Mouse (Mus musculus) heart, postnatal 4 days (tissue): ENCODE measurements around the gene Pigs. TPM values are rescaled to one million over a fixed set of nuclear protein-coding genes. Genes with fewer than 3 reads are reported as not detected.
A peak's percentile ranks its signal among the peaks of the same experiment; 100 is the strongest.

ENCODE experiments used
- DNase-seq: peaks from one replicate; pipeline ENCODE4 v3.0.0; 2021
- total RNA-seq, 2 experiments: library from RNA; stranded (reverse); gene quantifications; 2 replicates each; pipeline ENCODE4 v1.2.3; 2021

Gene Pigs
- total RNA-seq, 2 experiments from 2014 or later = 27.0 to 27.2 TPM

- no peak for DNase-seq
These were observed 35.9 kb downstream of the Pigs start for GRCm38 (mm10) chr11:78364103-78364502.

- DNase-seq = no peak
These were observed 39.4 kb downstream of the Pigs start for GRCm38 (mm10) chr11:78367456-78368225.

- DNase-seq = no peak
These were observed 42.2 kb downstream of the Pigs start for GRCm38 (mm10) chr11:78370389-78370788.

GRCm38 (mm10) chr11:78371711-78372110, 43.5 kb downstream of the Pigs start:
- no peak for DNase-seq

GRCm38 (mm10) chr11:78372166-78372565, 44.0 kb downstream of the Pigs start:
- no peak for DNase-seq

- DNase-seq = peak; percentile 33
These were observed 44.4 kb downstream of the Pigs start for GRCm38 (mm10) chr11:78372610-78373009.

- DNase-seq = no peak
These were observed 45.9 kb downstream of the Pigs start for GRCm38 (mm10) chr11:78374147-78374546.

- no peak for DNase-seq
These were observed 49.4 kb downstream of the Pigs start for GRCm38 (mm10) chr11:78377549-78378159.

GRCm38 (mm10) chr11:78380351-78380750, 52.1 kb downstream of the Pigs start:
- DNase-seq = no peak

GRCm38 (mm10) chr11:78380996-78381395, 52.8 kb downstream of the Pigs start:
- no peak for DNase-seq

GRCm38 (mm10) chr11:78382286-78382685, 54.1 kb downstream of the Pigs start:
- no peak for DNase-seq

- no peak for DNase-seq
These were observed 54.5 kb downstream of the Pigs start for GRCm38 (mm10) chr11:78382701-78383100.

GRCm38 (mm10) chr11:78385776-78386175, 57.6 kb downstream of the Pigs start:
- no peak for DNase-seq

- no peak for DNase-seq
These were observed 58.4 kb downstream of the Pigs start, which contains the start of gene Foxn1 for GRCm38 (mm10) chr11:78386508-78387043. Foxn1 (minus strand) TSS chr11:78386558.

Other genes with a start within 250 kb of the Pigs start
- gene Eral1, start 248.0 kb upstream of the Pigs start, total RNA-seq = 10 to 100 TPM; 23.7 to 24.0 TPM
- gene Fam222b, start 233.8 kb upstream of the Pigs start, total RNA-seq = 10 to 100 TPM; 17.1 to 17.5 TPM
- 10 to 100 TPM; 25.8 to 27.5 TPM for gene Traf4, start 162.8 kb upstream of the Pigs start, total RNA-seq
- 1 to 10 TPM; 7.7 to 8.6 TPM for gene Nek8, start 151.7 kb upstream of the Pigs start, total RNA-seq
- gene Tlcd1, start 151.7 kb upstream of the Pigs start, total RNA-seq = 1 to 10 TPM; 8.4 to 9.8 TPM
- 1,000 to 10,000 TPM; 1,082 to 1,148 TPM for gene Rpl23a, start 144.8 kb upstream of the Pigs start, total RNA-seq
- gene Rab34, start 140.0 kb upstream of the Pigs start, total RNA-seq = 10 to 100 TPM; 25.2 to 28.0 TPM
- gene Proca1, start 135.0 kb upstream of the Pigs start, total RNA-seq = 1 to 10 TPM in 1 of 2 experiments, under 1 TPM in 1; 0.81 to 1.4 TPM
- 10 to 100 TPM; 41.2 to 43.9 TPM for gene Sdf2, start 82.7 kb upstream of the Pigs start, total RNA-seq
- gene Supt6, start 82.4 kb upstream of the Pigs start, total RNA-seq = 10 to 100 TPM; 35.7 to 37.2 TPM
- gene 2610507B11Rik, start 66.7 kb upstream of the Pigs start, total RNA-seq = 100 to 1,000 TPM; 178 to 185 TPM
- gene BC030499, start 37.6 kb upstream of the Pigs start, total RNA-seq = 1 to 10 TPM; 1.2 to 1.4 TPM
- 10 to 100 TPM; 32.6 to 33.2 TPM for gene Spag5, start 26.9 kb upstream of the Pigs start, total RNA-seq
- 1 to 10 TPM; 3.3 to 3.6 TPM for gene Aldoc, start 5.4 kb upstream of the Pigs start, total RNA-seq
- gene Unc119, start 15.1 kb downstream of the Pigs start, total RNA-seq = 10 to 100 TPM; 13.5 to 14.6 TPM
- not detected for gene Foxn1, start 58.1 kb downstream of the Pigs start, total RNA-seq
- not detected for gene Slc13a2, start 93.8 kb downstream of the Pigs start, total RNA-seq
- 1 to 10 TPM; 2.3 to 3.5 TPM for gene Slc46a1, start 137.3 kb downstream of the Pigs start, total RNA-seq
- under 1 TPM; 0.12 to 0.27 TPM for gene Sarm1, start 169.3 kb downstream of the Pigs start, total RNA-seq
- gene Vtn, start 170.7 kb downstream of the Pigs start, total RNA-seq = 1 to 10 TPM; 4.8 to 8.6 TPM
- gene Sebox, start 175.0 kb downstream of the Pigs start, total RNA-seq = not detected
- 10 to 100 TPM; 18.3 to 19.6 TPM for gene Tmem199, start 183.8 kb downstream of the Pigs start, total RNA-seq
- 100 to 1,000 TPM; 148 to 152 TPM for gene Poldip2, start 183.8 kb downstream of the Pigs start, total RNA-seq
- gene Tnfaip1, start 207.9 kb downstream of the Pigs start, total RNA-seq = 10 to 100 TPM; 69.6 to 71.6 TPM
- gene Ift20, start 207.9 kb downstream of the Pigs start, total RNA-seq = 10 to 100 TPM; 56.3 to 58.9 TPM
- 10 to 100 TPM; 31.4 to 32.3 TPM for gene Tmem97, start 222.4 kb downstream of the Pigs start, total RNA-seq